Mouse (Mus musculus): Measurements from ENCODE around the gene D630045J12Rik.

D630045J12Rik gene

DNA sequence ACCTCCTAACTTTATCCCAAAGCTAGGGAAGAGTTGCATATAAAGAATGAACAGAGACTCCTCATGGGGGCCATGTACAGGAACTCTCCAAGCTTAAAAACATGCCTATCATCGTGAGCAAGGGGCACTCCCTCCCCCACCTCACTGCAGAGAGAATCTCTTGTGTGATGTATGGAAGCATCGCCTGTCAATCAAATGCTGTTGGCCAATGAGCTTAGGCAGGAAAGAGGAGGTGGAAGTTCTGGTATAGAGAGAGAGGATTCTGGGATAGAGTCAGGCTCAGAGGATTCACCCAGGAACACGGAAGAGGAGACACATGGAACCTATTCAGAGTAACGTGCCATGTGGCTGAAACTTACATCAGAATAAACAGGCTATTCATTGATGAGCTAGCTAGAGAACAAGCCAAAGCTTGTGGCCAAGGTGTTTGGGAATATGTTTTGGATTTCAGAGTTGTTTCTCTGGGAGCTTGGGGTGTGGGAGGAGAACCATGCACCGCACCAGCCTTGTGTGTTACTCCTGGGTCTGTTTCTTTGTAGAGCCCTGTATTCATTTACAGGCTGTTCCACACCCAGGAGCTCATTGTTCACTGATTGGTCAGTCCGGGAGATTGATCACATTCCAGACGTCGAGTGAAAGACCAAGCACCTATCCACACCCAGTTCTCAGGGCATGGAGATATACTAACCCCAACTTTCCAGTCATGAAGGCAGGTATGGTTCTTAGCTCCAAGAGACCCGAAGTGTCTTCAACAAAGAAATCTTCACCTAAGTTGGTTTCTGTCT is 166.4 kb downstream of the D630045J12Rik start:
- no peak for DNase-seq

DNA sequence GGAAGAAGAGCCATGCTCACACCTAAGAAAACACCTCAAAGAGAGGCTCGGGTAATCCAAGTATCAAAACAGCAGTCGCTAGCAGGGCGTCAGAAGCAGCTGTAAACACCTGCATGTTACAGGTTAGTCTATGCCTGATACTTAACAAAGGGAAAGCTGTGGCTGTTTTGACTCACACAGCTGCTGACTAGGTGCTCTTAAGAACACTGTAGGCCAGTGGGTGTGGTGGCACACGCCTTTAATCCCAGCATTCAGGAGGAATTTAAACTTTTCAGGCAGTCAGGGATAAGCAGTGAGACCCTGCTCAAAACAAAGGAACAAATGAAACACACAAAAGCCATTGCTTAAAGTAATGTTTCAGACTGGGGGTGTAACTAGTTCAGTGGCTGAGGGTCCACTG is 170.6 kb downstream of the D630045J12Rik start:
- no peak for DNase-seq

DNA sequence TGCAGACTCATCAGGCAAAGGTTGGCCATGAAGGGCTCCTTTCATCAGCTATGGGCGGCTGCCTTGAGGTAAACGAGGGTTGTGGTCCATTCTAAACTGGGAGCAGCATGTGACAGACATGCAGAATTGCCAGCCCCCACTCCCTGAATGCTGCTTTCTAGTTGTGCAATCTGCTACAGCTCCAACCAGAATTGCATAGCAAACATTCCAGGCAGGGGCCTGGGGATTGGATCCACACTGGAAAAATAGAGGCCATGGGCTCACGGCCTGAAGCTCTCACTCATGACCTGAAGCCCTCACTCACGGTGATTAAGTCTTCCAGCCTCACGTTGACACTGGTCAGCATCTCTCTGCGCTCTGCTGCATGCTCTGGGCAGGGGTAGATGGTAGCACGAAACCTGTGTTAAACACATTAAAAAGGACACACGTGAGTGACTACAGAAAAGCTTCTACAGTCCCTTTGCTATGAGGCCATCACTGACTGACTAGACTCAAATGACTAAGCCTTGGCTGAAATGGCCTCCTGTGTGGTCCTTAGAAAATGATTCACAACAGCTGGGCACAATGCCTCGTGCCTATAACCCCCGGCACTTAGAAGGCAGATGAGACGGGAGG is 172.0 kb downstream of the D630045J12Rik start:
- no peak for DNase-seq

DNA sequence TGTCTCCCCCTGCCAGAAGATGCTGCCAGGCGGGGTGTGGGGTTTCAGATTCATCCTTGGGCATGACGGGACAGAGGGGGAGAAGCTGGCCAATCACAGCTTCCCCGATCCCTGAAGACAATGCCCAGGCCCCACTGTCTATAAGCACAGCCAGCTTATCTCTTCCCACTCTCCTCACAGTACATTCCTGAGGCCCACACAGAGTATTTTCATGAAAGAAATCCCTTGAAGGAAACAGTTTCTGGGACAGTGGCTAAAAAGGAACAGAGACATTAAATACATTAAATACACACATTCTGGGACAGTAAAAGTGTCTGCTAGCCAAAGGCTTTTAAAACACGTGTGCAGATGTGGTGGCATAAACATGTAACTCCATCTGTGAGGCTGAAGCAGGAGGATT is 173.4 kb downstream of the D630045J12Rik start:
- DNase-seq, result no peak

DNA sequence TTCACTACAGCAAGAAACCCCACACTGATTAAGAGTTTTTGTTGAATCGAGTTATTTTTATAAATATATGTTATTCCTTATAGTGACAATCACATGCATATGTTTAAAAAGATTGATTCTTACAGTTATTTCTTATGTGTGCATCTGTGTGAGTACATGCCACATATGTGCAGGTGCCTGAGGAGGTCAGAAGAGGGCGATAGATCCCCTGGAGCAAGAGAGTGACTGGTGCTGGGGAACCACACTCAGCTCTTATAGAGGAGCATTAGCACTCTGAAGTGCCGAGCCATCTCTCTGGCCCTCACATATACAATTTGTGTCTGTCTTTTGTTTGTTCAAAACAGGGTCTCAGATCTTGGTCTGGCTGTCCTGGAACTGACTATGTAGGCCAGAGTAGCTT is 180.2 kb downstream of the D630045J12Rik start:
- no peak for DNase-seq
